Mouse (Mus musculus): ENCODE data around the gene Gla. TPM values are rescaled to one million over a fixed set of nuclear protein-coding genes. Genes with fewer than 3 reads are reported as not detected.
A peak's percentile ranks its signal among the peaks of the same experiment; 100 is the strongest.

Gla gene
- polyA plus RNA-seq, 1 experiment = not detected

GRCm38 (mm10) chrX:134601380-134602120, 625 bp upstream of the Gla start:
- Histone ChIP-seq H3K4me3 (ENCODE audit: insufficient read depth, low read depth, low read length) (peak overlapping the region; percentile 57), H3K27ac (ENCODE audit: insufficient read depth, low read depth, low read length) (peak overlapping the region; percentile 98), H3K4me1 (ENCODE audit: control insufficient read depth, insufficient read depth, low read length) (0 out of 2 replicates have a peak, but pooled peaks cover 3% of the 10 kb centered on the region)
- TF ChIP-seq CTCF (IDR thresholded peaks at IDR 0.05; ENCODE audit: insufficient read depth, low read depth, low read length) (no peak), POLR2A (IDR thresholded peaks at IDR 0.05; ENCODE audit: insufficient read depth, low read depth, low read length) (no peak)
- WGBS = 17% methylated on average over 43 of the region's 43 CpGs

- WGBS = 24% methylated on average over 10 of the region's 10 CpGs
These were observed 881 bp downstream of the Gla start for GRCm38 (mm10) chrX:134599922-134600565.

GRCm38 (mm10) chrX:134589836-134590235, 11.1 kb downstream of the Gla start:
- no peak overlapping the region for H3K4me3 ChIP-seq (ENCODE audit: insufficient read depth, low read depth, low read length)
- no peaks in the 10 kb centered on the region for H3K4me1 ChIP-seq (ENCODE audit: control insufficient read depth, insufficient read depth, low read length)
- TF ChIP-seq POLR2A (IDR thresholded peaks at IDR 0.05; ENCODE audit: insufficient read depth, low read depth, low read length) (no peak), CTCF (IDR thresholded peaks at IDR 0.05; ENCODE audit: insufficient read depth, low read depth, low read length) (no peak)
- H3K27ac ChIP-seq (ENCODE audit: insufficient read depth, low read depth, low read length) = no peak overlapping the region
- 67% methylated on average over 5 of the region's 5 CpGs for WGBS

More at GRCm38 (mm10) chrX:134599922-134600565, 881 bp downstream of the Gla start:
- Histone ChIP-seq H3K4me3 (ENCODE audit: insufficient read depth, low read depth, low read length) (peak overlapping the region; percentile 35; the same call in 1 of the 2 replicates), H3K27ac (ENCODE audit: insufficient read depth, low read depth, low read length) (peak overlapping the region; percentile 50; the same call in 1 of the 2 replicates), H3K4me1 (ENCODE audit: control insufficient read depth, insufficient read depth, low read length) (0 out of 2 replicates have a peak, but pooled peaks cover 3% of the 10 kb centered on the region)
- TF ChIP-seq CTCF (IDR thresholded peaks at IDR 0.05; ENCODE audit: insufficient read depth, low read depth, low read length) (no peak), POLR2A (IDR thresholded peaks at IDR 0.05; ENCODE audit: insufficient read depth, low read depth, low read length) (no peak)

- Histone ChIP-seq H3K4me3 (ENCODE audit: insufficient read depth, low read depth, low read length) (no peak overlapping the region), H3K27ac (ENCODE audit: insufficient read depth, low read depth, low read length) (no peak overlapping the region), H3K4me1 (ENCODE audit: control insufficient read depth, insufficient read depth, low read length) (no peaks in the 10 kb centered on the region)
- WGBS = 90% methylated on average over 3 of the region's 3 CpGs
- TF ChIP-seq CTCF (IDR thresholded peaks at IDR 0.05; ENCODE audit: insufficient read depth, low read depth, low read length) = no peak
- no peak for TF ChIP-seq POLR2A (IDR thresholded peaks at IDR 0.05; ENCODE audit: insufficient read depth, low read depth, low read length)
These were observed 11.9 kb downstream of the Gla start for GRCm38 (mm10) chrX:134588997-134589396.

GRCm38 (mm10) chrX:134588261-134588660, 12.7 kb downstream of the Gla start:
- TF ChIP-seq CTCF (IDR thresholded peaks at IDR 0.05; ENCODE audit: insufficient read depth, low read depth, low read length) = no peak
- TF ChIP-seq POLR2A (IDR thresholded peaks at IDR 0.05; ENCODE audit: insufficient read depth, low read depth, low read length) = no peak
- no peak overlapping the region for H3K27ac ChIP-seq (ENCODE audit: insufficient read depth, low read depth, low read length)
- 81% methylated on average over 4 of the region's 4 CpGs for WGBS
- H3K4me3 ChIP-seq (ENCODE audit: insufficient read depth, low read depth, low read length) = no peak overlapping the region
- H3K4me1 ChIP-seq (ENCODE audit: control insufficient read depth, insufficient read depth, low read length) = no peaks in the 10 kb centered on the region

- H3K4me1 ChIP-seq (ENCODE audit: control insufficient read depth, insufficient read depth, low read length) = no peaks in the 10 kb centered on the region
- TF ChIP-seq CTCF (IDR thresholded peaks at IDR 0.05; ENCODE audit: insufficient read depth, low read depth, low read length) = no peak
- no peak for TF ChIP-seq POLR2A (IDR thresholded peaks at IDR 0.05; ENCODE audit: insufficient read depth, low read depth, low read length)
- 33% methylated on average over 8 of the region's 8 CpGs for WGBS
- H3K4me3 ChIP-seq (ENCODE audit: insufficient read depth, low read depth, low read length) = no peak overlapping the region
- no peak overlapping the region for H3K27ac ChIP-seq (ENCODE audit: insufficient read depth, low read depth, low read length)
These were observed 14.5 kb downstream of the Gla start for GRCm38 (mm10) chrX:134586447-134586846.

- H3K4me1 ChIP-seq (ENCODE audit: control insufficient read depth, insufficient read depth, low read length) = no peaks in the 10 kb centered on the region
- TF ChIP-seq CTCF (IDR thresholded peaks at IDR 0.05; ENCODE audit: insufficient read depth, low read depth, low read length) (no peak), POLR2A (IDR thresholded peaks at IDR 0.05; ENCODE audit: insufficient read depth, low read depth, low read length) (peak; percentile 82)
- WGBS = 16% methylated on average over 45 of the region's 45 CpGs
- peak within 1 kb of the TSS; percentile 56 for H3K4me3 ChIP-seq (ENCODE audit: insufficient read depth, low read depth, low read length)
- H3K27ac ChIP-seq (ENCODE audit: insufficient read depth, low read depth, low read length) = peak within 1 kb of the TSS; percentile 58
These were observed 15.6 kb downstream of the Gla start, which contains the start of gene Rpl36a for GRCm38 (mm10) chrX:134585103-134586002. Gene Rpl36a, plus strand, starts transcription at chrX:134585654.

- Histone ChIP-seq H3K4me3 (ENCODE audit: insufficient read depth, low read depth, low read length) (no peak within 1 kb of the TSS), H3K27ac (ENCODE audit: insufficient read depth, low read depth, low read length) (no peak within 1 kb of the TSS), H3K4me1 (ENCODE audit: control insufficient read depth, insufficient read depth, low read length) (no peaks in the 10 kb centered on the region)
- WGBS = 85% methylated on average over 11 of the region's 11 CpGs
- TF ChIP-seq POLR2A (IDR thresholded peaks at IDR 0.05; ENCODE audit: insufficient read depth, low read depth, low read length) (no peak), CTCF (IDR thresholded peaks at IDR 0.05; ENCODE audit: insufficient read depth, low read depth, low read length) (no peak)
These were observed 17.8 kb downstream of the Gla start, which contains the start of gene Btk for GRCm38 (mm10) chrX:134582888-134583669. Gene Btk, minus strand, starts transcription at chrX:134583570.
